Mouse (Mus musculus) testis, adult 2 months (tissue): ENCODE measurements around the gene Vps8. TPM values are rescaled to one million over a fixed set of nuclear protein-coding genes. Genes with fewer than 3 reads are reported as not detected.

Experiments
- H3K27ac ChIP-seq: fragments of 200-500 bp; 2 replicates; pipeline ENCODE4 v1.5.1; 2012; ENCODE audit warnings: low read depth, low read length; ENCODE audit not compliant: control insufficient read depth, insufficient read depth
- H3K27me3 ChIP-seq: fragments of 200-500 bp; 2 replicates; pipeline ENCODE4 v1.6.1; 2012; ENCODE audit warnings: mild to moderate bottlenecking, low read length, moderate library complexity; ENCODE audit not compliant: control insufficient read depth, insufficient read depth
- H3K36me3 ChIP-seq: fragments of 200-500 bp; 2 replicates; pipeline ENCODE4 v1.6.1; 2012; ENCODE audit warnings: mild to moderate bottlenecking, low read length; ENCODE audit not compliant: control insufficient read depth, insufficient read depth
- H3K4me1 ChIP-seq: fragments of 200-500 bp; 2 replicates; pipeline ENCODE4 v1.6.1; 2012; ENCODE audit warnings: low read length; ENCODE audit not compliant: control insufficient read depth, insufficient read depth
- H3K4me3 ChIP-seq: fragments of 200-500 bp; 2 replicates; pipeline ENCODE4 v1.5.1; 2012; ENCODE audit warnings: low read depth, mild to moderate bottlenecking, low read length, moderate library complexity, mixed read lengths; ENCODE audit not compliant: control insufficient read depth
- CTCF ChIP-seq: fragments of 200-500 bp; IDR thresholded peaks from 2 replicates; pipeline ENCODE4 v1.5.1; 2012; ENCODE audit warnings: low read depth, mild to moderate bottlenecking, inconsistent platforms, low read length, moderate library complexity; ENCODE audit not compliant: control insufficient read depth, insufficient read depth, insufficient replicate concordance
- POLR2A ChIP-seq: fragments of 200-500 bp; IDR thresholded peaks from 2 replicates; pipeline ENCODE4 v1.6.1; 2012; ENCODE audit warnings: low read depth, mild to moderate bottlenecking, inconsistent platforms, low read length, moderate library complexity; ENCODE audit not compliant: control insufficient read depth
- polyA plus RNA-seq: library from polyadenylated mRNA; depleted of rRNA; stranded (reverse); fragments of >200 nt; gene quantifications from 2 replicates; pipeline ENCODE4 v1.2.3, GENCODE M21; 2012

Vps8 gene
- polyA plus RNA-seq, 1 experiment, result 9.6 TPM

DNA sequence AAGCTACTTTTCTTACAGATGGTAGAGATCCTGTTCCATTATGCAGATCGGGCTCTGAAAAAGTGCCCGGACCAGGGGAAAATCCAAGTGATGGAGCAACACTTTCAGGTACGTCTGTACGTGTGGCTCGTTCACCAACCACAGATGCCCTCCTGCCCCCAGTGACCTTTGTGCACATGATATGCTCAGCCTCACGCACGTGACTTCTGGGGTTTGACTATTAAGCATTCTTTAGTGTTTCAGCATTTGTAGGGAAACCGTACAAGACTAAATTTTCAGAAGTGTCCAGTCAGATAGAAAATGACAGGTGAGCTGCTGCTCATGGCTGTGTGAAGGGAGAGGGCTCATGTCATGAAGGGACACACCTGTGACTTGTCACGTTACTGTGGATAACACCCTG, 55.5 kb downstream of the Vps8 start:
- no peak for TF ChIP-seq POLR2A
- TF ChIP-seq CTCF, result no peak
- no peaks in the 10 kb centered on the region for H3K4me1 ChIP-seq
- H3K4me3 ChIP-seq, result no peak overlapping the region
- H3K36me3 ChIP-seq, result no peaks in the 10 kb centered on the region
- no peak overlapping the region for H3K27ac ChIP-seq
- H3K27me3 ChIP-seq, result no peaks in the 10 kb centered on the region

DNA sequence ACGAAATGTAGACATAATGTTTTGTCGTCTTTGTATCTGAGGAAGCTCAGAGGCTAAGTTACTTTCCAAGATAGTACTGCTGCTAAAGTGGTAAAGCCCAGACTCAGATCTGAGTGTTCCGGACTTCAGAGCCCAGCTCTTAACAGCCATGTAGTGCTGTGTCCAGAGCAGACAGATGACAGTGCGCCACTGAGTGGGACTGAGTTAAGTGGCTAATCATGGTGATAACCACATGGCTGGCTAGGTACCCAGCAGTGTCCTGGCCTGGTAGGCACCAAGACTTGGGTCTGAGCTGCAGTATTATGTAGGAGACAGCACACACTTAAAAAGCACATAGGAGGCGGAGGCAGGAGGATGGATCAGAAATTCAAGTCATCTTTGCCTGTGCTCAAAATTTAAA, 60.9 kb downstream of the Vps8 start:
- H3K4me3 ChIP-seq, result no peak overlapping the region
- TF ChIP-seq POLR2A (no peak), CTCF (no peak)
- no peak overlapping the region for H3K27ac ChIP-seq
- H3K36me3 ChIP-seq, result no peaks in the 10 kb centered on the region
- H3K4me1 ChIP-seq, result no peaks in the 10 kb centered on the region
- no peaks in the 10 kb centered on the region for H3K27me3 ChIP-seq

DNA sequence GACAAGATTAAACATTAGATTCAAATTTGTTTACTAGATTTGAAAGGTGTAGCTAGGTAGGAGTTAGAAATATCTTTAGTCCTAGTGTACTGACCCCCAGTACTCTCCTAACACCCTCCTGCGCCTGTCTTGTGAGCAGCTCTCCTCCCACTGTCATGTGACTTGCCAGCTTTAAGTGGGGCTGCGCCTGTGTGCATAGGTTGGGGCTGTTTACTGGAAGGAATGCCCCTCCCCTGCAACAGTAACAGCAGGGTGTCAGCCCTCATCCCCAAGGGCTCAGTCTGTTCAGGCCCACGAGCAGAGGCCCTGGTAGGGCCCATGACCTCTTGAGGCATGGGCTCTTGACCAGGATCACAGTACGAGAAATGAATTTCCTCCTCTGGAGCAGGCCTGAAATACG, 62.8 kb downstream of the Vps8 start:
- Histone ChIP-seq H3K27ac (no peak overlapping the region), H3K4me3 (no peak overlapping the region), H3K27me3 (no peaks in the 10 kb centered on the region), H3K36me3 (no peaks in the 10 kb centered on the region), H3K4me1 (no peaks in the 10 kb centered on the region)
- no peak for TF ChIP-seq POLR2A
- no peak for TF ChIP-seq CTCF

DNA sequence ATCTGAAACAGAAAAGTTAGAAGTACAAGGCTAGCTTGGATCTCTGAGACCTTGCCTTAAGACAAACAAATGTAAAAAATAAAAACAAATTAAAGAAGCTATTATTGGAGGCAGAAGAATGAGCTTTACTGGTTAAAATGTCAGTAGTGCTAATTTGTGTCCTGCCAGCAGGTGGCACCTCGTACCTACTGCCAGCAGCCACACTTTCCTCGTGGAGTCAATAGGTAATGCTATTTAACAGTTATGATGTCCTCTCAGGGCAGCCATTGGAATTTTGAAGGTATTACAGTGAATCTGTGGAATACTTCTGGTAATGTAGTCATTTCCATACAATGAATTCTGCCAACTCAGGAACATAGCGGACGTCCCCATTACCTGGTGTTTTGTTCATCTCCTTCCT, 65.5 kb downstream of the Vps8 start:
- TF ChIP-seq CTCF (peak; percentile 54; the same call in 1 of the 2 replicates), POLR2A (no peak)
- no peaks in the 10 kb centered on the region for H3K27me3 ChIP-seq

DNA sequence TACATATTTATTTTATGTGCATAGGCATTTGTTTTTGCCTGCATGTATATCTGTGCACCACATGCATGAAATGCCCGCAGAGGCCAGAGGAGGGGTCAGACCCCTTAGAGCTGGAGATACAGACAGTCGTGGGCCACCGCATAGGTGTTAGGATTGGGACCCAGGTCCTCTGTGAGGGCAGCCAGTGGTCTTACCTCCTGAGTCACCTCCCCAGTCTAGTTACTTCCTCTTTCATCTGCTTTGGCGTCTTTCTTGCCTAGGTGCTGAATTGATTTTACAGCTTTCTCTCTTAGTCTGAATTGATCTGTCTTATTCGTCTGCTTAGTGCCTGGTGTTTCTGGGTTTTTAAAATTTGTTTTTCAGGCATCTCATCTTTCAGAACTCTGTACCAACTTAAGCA, 69.4 kb downstream of the Vps8 start:
- H3K27me3 ChIP-seq, result no peaks in the 10 kb centered on the region

More for the DNA sequence above, 65.5 kb downstream of the Vps8 start:
- no peak overlapping the region for H3K4me3 ChIP-seq
- H3K27ac ChIP-seq, result no peak overlapping the region
- no peaks in the 10 kb centered on the region for H3K4me1 ChIP-seq
- no peaks in the 10 kb centered on the region for H3K36me3 ChIP-seq

DNA sequence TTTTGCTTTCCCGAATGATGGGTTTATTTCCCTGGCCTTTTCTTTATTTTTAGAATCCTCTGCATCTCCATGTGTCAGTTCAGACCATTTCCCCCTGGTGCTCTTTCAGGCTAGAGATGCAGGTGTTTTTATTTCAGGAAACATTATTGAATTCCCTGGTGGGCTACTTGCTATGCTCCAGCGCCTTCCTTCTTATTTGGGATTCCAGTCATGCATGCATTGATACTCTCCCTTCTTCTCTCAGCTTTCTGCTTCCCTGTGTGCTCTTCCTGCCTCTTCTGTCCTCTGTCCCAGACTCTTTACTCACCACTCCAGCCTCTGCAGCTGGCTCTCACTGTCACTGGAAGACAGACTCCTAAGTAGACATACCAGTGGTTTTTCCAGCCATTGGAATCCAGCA, 70.0 kb downstream of the Vps8 start:
- Histone ChIP-seq H3K36me3 (no peaks in the 10 kb centered on the region), H3K27ac (no peak overlapping the region), H3K27me3 (no peaks in the 10 kb centered on the region), H3K4me3 (no peak overlapping the region), H3K4me1 (no peaks in the 10 kb centered on the region)
- TF ChIP-seq CTCF (no peak), POLR2A (no peak)

More for the DNA sequence above, 69.4 kb downstream of the Vps8 start:
- no peaks in the 10 kb centered on the region for H3K36me3 ChIP-seq
- H3K4me1 ChIP-seq, result no peaks in the 10 kb centered on the region
- no peak overlapping the region for H3K4me3 ChIP-seq
- no peak overlapping the region for H3K27ac ChIP-seq
- no peak for TF ChIP-seq CTCF
- TF ChIP-seq POLR2A, result no peak

DNA sequence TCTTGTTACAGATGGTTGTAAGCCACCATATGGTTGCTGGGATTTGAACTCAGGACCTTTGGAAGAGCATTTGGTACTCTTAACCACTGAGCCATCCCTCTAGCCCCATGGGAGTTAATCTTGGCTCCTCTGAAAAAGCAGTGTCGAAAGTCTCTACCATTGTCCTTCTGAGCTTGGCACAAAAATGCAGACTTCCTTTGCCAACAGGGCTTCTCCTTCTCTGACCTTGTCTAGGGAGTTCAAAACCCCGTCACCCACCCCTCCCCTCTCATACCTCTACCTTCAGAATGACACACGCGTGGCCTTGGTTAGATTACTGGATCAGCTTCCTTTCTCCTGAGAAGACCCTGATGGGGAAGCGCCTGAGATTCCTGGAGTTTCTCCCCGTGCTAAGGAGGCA, 71.8 kb downstream of the Vps8 start:
- Histone ChIP-seq H3K36me3 (no peaks in the 10 kb centered on the region), H3K4me3 (no peak overlapping the region), H3K27ac (no peak overlapping the region), H3K27me3 (no peaks in the 10 kb centered on the region), H3K4me1 (no peaks in the 10 kb centered on the region)
- TF ChIP-seq CTCF, result no peak
- no peak for TF ChIP-seq POLR2A

DNA sequence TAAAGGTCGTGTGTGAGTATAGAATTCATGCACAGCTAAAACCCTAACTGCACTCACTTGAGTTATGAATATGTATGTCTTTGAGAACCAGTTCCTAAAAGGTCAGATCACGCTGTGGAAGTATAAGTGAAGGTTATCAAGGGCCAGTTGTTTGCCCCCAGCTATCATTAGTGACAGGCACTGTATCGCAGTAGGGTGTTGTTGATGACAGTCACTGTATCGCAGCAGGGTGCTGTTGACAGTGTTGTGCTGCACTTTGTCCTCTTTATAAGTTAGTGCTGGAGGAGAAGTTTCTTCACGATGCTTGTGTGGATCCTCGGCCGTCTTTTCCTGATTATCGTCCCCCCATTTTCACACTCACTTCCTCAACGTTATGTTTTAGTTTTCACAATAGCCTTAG, 73.9 kb downstream of the Vps8 start:
- H3K27me3 ChIP-seq, result no peaks in the 10 kb centered on the region
- H3K4me3 ChIP-seq, result no peak overlapping the region
- no peak overlapping the region for H3K27ac ChIP-seq
- no peaks in the 10 kb centered on the region for H3K4me1 ChIP-seq
- no peak for TF ChIP-seq CTCF
- no peak for TF ChIP-seq POLR2A
- H3K36me3 ChIP-seq, result no peaks in the 10 kb centered on the region
